Mouse (Mus musculus) hindbrain, embryonic 11.5 days (tissue): ENCODE results near the gene Cth. TPM values are rescaled to one million over a fixed set of nuclear protein-coding genes. Genes with fewer than 3 reads are reported as not detected.

Source experiments
- ATAC-seq: fragments of 200-750 bp; cut with Nextera tagmentation; 2 replicates; pipeline ENCODE4 v1.8.0; 2017; ENCODE audit warnings: mild to moderate bottlenecking, moderate TSS enrichment, moderate library complexity; ENCODE audit not compliant: low FRiP score
- DNase-seq: peaks from one replicate; pipeline ENCODE4 v3.0.0-alpha.2; 2015; ENCODE audit warnings: low spot score
- H3K27ac ChIP-seq: fragments of 300-500 bp; sonication (generic); 2 replicates; pipeline ENCODE4 v1.5.1; 2014; ENCODE audit warnings: mild to moderate bottlenecking, low read depth, low read length
- H3K27me3 ChIP-seq: fragments of 300-500 bp; sonication (generic); 2 replicates; pipeline ENCODE4 v1.6.1; 2014; ENCODE audit warnings: mild to moderate bottlenecking, low read length, moderate library complexity, mixed read lengths; ENCODE audit not compliant: control insufficient read depth, insufficient read depth
- H3K36me3 ChIP-seq: fragments of 300-500 bp; sonication (generic); 2 replicates; pipeline ENCODE4 v1.6.1; 2014; ENCODE audit warnings: mild to moderate bottlenecking, low read length, moderate library complexity, mixed read lengths; ENCODE audit not compliant: control insufficient read depth, insufficient read depth
- H3K4me1 ChIP-seq: fragments of 300-500 bp; sonication (generic); replicated peaks from 2 replicates; pipeline ENCODE4 v1.6.1; 2014; ENCODE audit warnings: low read length, mixed read lengths; ENCODE audit not compliant: control insufficient read depth, insufficient read depth
- H3K4me2 ChIP-seq: fragments of 300-500 bp; sonication (generic); replicated peaks from 2 replicates; pipeline ENCODE4 v1.6.1; 2014; ENCODE audit warnings: mild to moderate bottlenecking, low read depth, low read length
- H3K4me3 ChIP-seq: fragments of 300-500 bp; sonication (generic); 2 replicates; pipeline ENCODE4 v1.5.1; 2014; ENCODE audit warnings: low read depth, low read length
- H3K9ac ChIP-seq: fragments of 300-500 bp; sonication (generic); 2 replicates; pipeline ENCODE4 v1.6.1; 2014; ENCODE audit warnings: low read depth, low read length
- H3K9me3 ChIP-seq: fragments of 300-500 bp; sonication (generic); 2 replicates; pipeline ENCODE4 v1.6.1; 2016; ENCODE audit warnings: low read length; ENCODE audit not compliant: control insufficient read depth
- WGBS: fragments of 180-500 bp; shearing (Covaris S2); extraction: QIAGEN DNeasy Blood & Tissue Kit; methylation state at CpG from one replicate; pipeline ENCODE4 v1.1.7; 2014; 5-methylcytosine and 5-hydroxymethylcytosine counted together
- polyA plus RNA-seq: library from polyadenylated mRNA; unstranded; fragments of >200 nt; fragmentation: Nextera tagmentation; extraction: Ambion mirVana; gene quantifications from 2 replicates; pipeline ENCODE4 v1.2.1, GENCODE M21; 2014

Cth gene
- polyA plus RNA-seq, 1 experiment from 2014 or later, result 11.0 TPM

GRCm38 (mm10) chr3:157867836-157868235, 57.0 kb downstream of the Cth start:
- H3K4me2 ChIP-seq, result no peak overlapping the region
- H3K4me3 ChIP-seq, result no peak overlapping the region
- no peaks in the 10 kb centered on the region for H3K4me1 ChIP-seq
- ATAC-seq (no peak), DNase-seq (no peak)
- H3K9me3 ChIP-seq, result no peaks in the 10 kb centered on the region
- H3K9ac ChIP-seq, result no peak overlapping the region
- no peak overlapping the region for H3K27ac ChIP-seq
- 93% methylated on average over 2 of the region's 2 CpGs for WGBS
- H3K36me3 ChIP-seq, result no peaks in the 10 kb centered on the region
- H3K27me3 ChIP-seq, result no peaks in the 10 kb centered on the region

- ATAC-seq, result no peak
- no peak overlapping the region for H3K4me2 ChIP-seq
- H3K27me3 ChIP-seq, result no peaks in the 10 kb centered on the region
- no peak for DNase-seq
- H3K9ac ChIP-seq, result no peak overlapping the region
- no peaks in the 10 kb centered on the region for H3K4me1 ChIP-seq
- no peak overlapping the region for H3K27ac ChIP-seq
- no peaks in the 10 kb centered on the region for H3K36me3 ChIP-seq
- H3K4me3 ChIP-seq, result no peak overlapping the region
- H3K9me3 ChIP-seq, result no peaks in the 10 kb centered on the region
- WGBS, result 81% methylated on average over 4 of the region's 4 CpGs
Measured at GRCm38 (mm10) chr3:157866251-157866650, 58.6 kb downstream of the Cth start.

- Histone ChIP-seq H3K9ac (no peak overlapping the region), H3K4me2 (no peak overlapping the region), H3K27ac (no peak overlapping the region), H3K27me3 (no peaks in the 10 kb centered on the region), H3K4me3 (no peak overlapping the region), H3K4me1 (no peaks in the 10 kb centered on the region), H3K36me3 (no peaks in the 10 kb centered on the region), H3K9me3 (no peaks in the 10 kb centered on the region)
- ATAC-seq (no peak), DNase-seq (no peak)
- WGBS, result 87% methylated on average over 2 of the region's 2 CpGs
Measured at GRCm38 (mm10) chr3:157865848-157866247, 59.0 kb downstream of the Cth start.

GRCm38 (mm10) chr3:157865431-157865830, 59.4 kb downstream of the Cth start:
- 87% methylated on average over 6 of the region's 6 CpGs for WGBS
- Histone ChIP-seq H3K9me3 (no peaks in the 10 kb centered on the region), H3K27me3 (no peaks in the 10 kb centered on the region), H3K27ac (no peak overlapping the region), H3K4me3 (no peak overlapping the region), H3K36me3 (no peaks in the 10 kb centered on the region), H3K4me1 (no peaks in the 10 kb centered on the region), H3K4me2 (no peak overlapping the region), H3K9ac (no peak overlapping the region)
- DNase-seq (no peak), ATAC-seq (no peak)

- Histone ChIP-seq H3K4me2 (no peak overlapping the region), H3K4me3 (no peak overlapping the region), H3K4me1 (no peaks in the 10 kb centered on the region), H3K27ac (no peak overlapping the region), H3K9ac (no peak overlapping the region), H3K27me3 (no peaks in the 10 kb centered on the region), H3K36me3 (no peaks in the 10 kb centered on the region), H3K9me3 (no peaks in the 10 kb centered on the region)
- DNase-seq (no peak), ATAC-seq (no peak)
- WGBS, result 53% methylated on average over 1 of the region's 1 CpGs
Measured at GRCm38 (mm10) chr3:157852806-157853205, 72.1 kb downstream of the Cth start.

- Histone ChIP-seq H3K4me2 (no peak overlapping the region), H3K4me3 (no peak overlapping the region), H3K9me3 (no peaks in the 10 kb centered on the region), H3K36me3 (no peaks in the 10 kb centered on the region), H3K9ac (no peak overlapping the region), H3K27me3 (no peaks in the 10 kb centered on the region), H3K27ac (no peak overlapping the region), H3K4me1 (no peaks in the 10 kb centered on the region)
- DNase-seq (peak; percentile 19), ATAC-seq (peak; percentile 51; the same call in 1 of the 2 replicates)
- 21% methylated on average over 2 of the region's 2 CpGs for WGBS
Measured at GRCm38 (mm10) chr3:157848503-157848902, 76.4 kb downstream of the Cth start.

GRCm38 (mm10) chr3:157847338-157848284, 77.3 kb downstream of the Cth start:
- H3K27me3 ChIP-seq, result no peaks in the 10 kb centered on the region
- DNase-seq (no peak), ATAC-seq (no peak)
- no peak overlapping the region for H3K4me2 ChIP-seq
- no peaks in the 10 kb centered on the region for H3K36me3 ChIP-seq
- H3K9ac ChIP-seq, result no peak overlapping the region
- H3K4me3 ChIP-seq, result no peak overlapping the region
- no peak overlapping the region for H3K27ac ChIP-seq
- no peaks in the 10 kb centered on the region for H3K9me3 ChIP-seq
- 81% methylated on average over 7 of the region's 7 CpGs for WGBS
- H3K4me1 ChIP-seq, result no peaks in the 10 kb centered on the region
